Mouse (Mus musculus): ENCODE measurements at regions not wholly inside any gene's neighbourhood (a gene's known extent, or its start where the extent isn't known, plus 50 kb on each side); places are given as distances from the start of the nearest gene placed in this dataset.

GRCm38 (mm10) chr9:98690839-98691516 lies 89.5 kb upstream of the Mrps22 start:
- DNase-seq (ENCODE audit: low read depth, low spot score) = no peak

GRCm38 (mm10) chr9:98685548-98685947 lies 84.1 kb upstream of the Mrps22 start:
- no peak for DNase-seq (ENCODE audit: low read depth, low spot score)

DNA sequence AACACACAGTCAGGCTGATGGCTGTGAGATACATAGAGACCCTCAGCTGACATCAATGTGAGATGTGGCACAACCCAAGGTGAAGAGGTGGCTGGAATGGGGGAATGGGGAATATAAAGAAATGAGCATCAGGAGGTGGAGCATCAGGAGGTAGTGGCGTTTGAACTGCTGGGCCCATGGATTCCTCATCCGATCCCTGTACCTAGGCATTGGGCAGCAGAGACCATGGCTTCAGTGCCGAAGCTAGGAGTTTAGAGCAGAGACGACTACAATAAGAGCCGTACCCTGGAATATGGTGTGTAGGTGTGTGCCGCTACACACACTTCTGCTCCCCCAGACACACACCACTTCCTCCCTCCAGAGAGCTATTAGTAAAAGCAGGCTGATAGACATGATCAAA lies 82.9 kb upstream of the Mrps22 start:
- no peak for DNase-seq (ENCODE audit: low read depth, low spot score)

GRCm38 (mm10) chr9:98675612-98676011 lies 74.2 kb upstream of the Mrps22 start:
- no peak for DNase-seq (ENCODE audit: low read depth, low spot score)

DNA sequence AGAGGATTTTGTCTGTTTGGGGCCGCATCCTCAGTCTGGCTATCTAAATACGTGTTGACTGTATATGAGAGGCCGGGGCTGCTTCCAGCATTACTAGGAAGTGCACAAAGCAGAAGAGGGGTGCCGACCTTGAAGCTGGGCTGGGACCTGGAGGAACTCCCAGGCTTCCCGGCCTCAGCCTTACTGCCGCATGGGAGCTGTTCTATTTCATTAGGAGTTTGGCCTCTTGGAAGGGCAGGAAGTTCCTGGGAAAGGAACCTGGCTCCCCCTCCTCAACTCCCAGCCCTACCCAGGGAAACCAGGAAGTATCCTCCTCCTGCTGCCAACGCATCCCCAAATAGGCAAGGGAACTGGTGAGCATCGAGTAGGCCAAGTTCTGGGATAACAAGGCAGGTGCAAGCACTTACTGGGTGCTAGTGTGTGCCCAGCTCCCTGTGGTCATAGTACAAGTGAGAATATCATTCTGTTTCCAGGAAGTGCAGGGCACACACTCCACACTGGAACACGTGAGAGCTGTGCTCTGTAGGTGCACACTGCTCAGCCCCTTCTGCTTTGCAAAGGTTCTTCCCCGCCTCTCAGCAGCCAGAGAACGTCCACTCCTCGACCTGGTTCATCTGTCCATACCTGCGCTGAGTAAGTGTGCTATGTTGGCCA lies 72.1 kb upstream of the Mrps22 start:
- DNase-seq (ENCODE audit: low read depth, low spot score) = no peak

DNA sequence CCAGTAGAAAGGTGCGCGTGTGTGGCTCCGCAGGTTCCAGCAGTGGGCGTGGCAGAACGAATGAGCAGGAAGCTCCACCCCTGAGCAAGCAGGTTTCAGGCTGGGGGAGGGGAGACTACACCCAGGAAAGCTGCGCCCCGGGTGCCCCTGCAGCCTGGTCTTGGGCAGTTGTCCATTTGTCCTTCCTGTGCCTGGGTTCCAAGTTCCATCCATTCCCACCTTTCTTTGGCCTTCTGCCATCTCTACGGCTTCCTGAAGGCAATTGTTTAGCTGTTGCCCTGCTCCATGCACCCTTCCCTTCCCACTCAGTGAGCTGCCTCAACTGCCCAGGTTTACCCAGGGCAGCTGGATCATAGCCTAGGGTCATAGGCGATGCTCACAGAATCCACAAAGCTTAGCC lies 70.9 kb upstream of the Mrps22 start:
- DNase-seq (ENCODE audit: low read depth, low spot score) = no peak

- DNase-seq (ENCODE audit: low read depth, low spot score) = no peak
Observed at GRCm38 (mm10) chr9:98668423-98669330, 67.2 kb upstream of the Mrps22 start.

GRCm38 (mm10) chr9:98667072-98667471 lies 65.6 kb upstream of the Mrps22 start:
- DNase-seq (ENCODE audit: low read depth, low spot score) = no peak

- DNase-seq (ENCODE audit: low read depth, low spot score) = no peak
Observed at GRCm38 (mm10) chr9:98663011-98663410, 61.6 kb upstream of the Mrps22 start.

DNA sequence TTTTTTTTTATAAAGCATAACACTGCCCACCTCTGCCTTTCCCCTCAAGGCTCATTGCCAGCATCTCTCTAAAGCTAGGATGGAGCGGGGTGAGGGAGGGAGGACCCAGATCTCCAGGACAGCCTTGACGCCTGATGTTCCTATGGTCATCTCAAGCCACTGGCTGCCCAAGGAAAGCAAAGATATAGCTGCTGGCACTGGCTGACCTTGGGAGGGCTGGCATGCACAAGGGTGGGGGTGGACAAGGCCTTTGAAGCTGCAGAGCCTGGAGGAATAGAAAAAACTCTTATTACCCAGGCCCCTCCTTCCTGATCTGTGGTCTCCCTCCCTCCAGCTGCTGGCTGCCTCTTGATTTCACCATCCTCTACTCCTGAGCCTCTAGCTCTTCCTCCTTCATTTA lies 50.2 kb upstream of the Mrps22 start:
- DNase-seq (ENCODE audit: low read depth, low spot score) = no peak

Measured in WW6 (cell line).